Mouse (Mus musculus): Measurements from ENCODE around the gene Zfp420. TPM values are rescaled to one million over a fixed set of nuclear protein-coding genes. Genes with fewer than 3 reads are reported as not detected.
"Not testable (repeated sequence)": the region's sequence is repeated elsewhere in the genome, so short reads cannot be mapped to it uniquely, and the experiment has no call there.

Gene Zfp420
- total RNA-seq (2021), result 10 to 100 TPM; 14.0 to 14.4 TPM
- long read RNA-seq, partial matches to known transcripts, result 3 of 5 reads
- long read RNA-seq, other reads (novel, unspliced or antisense), result 0 of 5 reads

- peak; percentile 86 to 88 for DNase-seq (ENCODE audit: low spot score in 2 of 2)
Measured at GRCm38 (mm10) chr7:29859532-29860517, at the start of gene Zfp420. TSS of gene Zfp420 (plus strand) at chr7:29859979.

- no peak for DNase-seq (ENCODE audit: low spot score in 2 of 2)
Measured at GRCm38 (mm10) chr7:29812244-29812643, 47.5 kb upstream of the Zfp420 start.

GRCm38 (mm10) chr7:29814381-29814780, 45.4 kb upstream of the Zfp420 start:
- no peak for DNase-seq (ENCODE audit: low spot score in 2 of 2)

- no peak for DNase-seq (ENCODE audit: low spot score in 2 of 2)
Measured at GRCm38 (mm10) chr7:29815061-29815784, 44.6 kb upstream of the Zfp420 start.

- peak; percentile 81 to 84 for DNase-seq (ENCODE audit: low spot score in 2 of 2)
Measured at GRCm38 (mm10) chr7:29815910-29816429, 43.8 kb upstream of the Zfp420 start, which contains the start of gene Zfp790. TSS of gene Zfp790 (plus strand) at chr7:29816114.

GRCm38 (mm10) chr7:29818619-29819254, 41.0 kb upstream of the Zfp420 start:
- DNase-seq (ENCODE audit: low spot score in 2 of 2), result peak; percentile 72 to 74

GRCm38 (mm10) chr7:29828001-29828400, 31.8 kb upstream of the Zfp420 start:
- DNase-seq (ENCODE audit: low spot score in 2 of 2), result no peak

GRCm38 (mm10) chr7:29829804-29830203, 30.0 kb upstream of the Zfp420 start:
- DNase-seq (ENCODE audit: low spot score in 2 of 2), result no peak

GRCm38 (mm10) chr7:29836816-29837215, 23.0 kb upstream of the Zfp420 start:
- no peak for DNase-seq (ENCODE audit: low spot score in 2 of 2)

GRCm38 (mm10) chr7:29839256-29839655, 20.5 kb upstream of the Zfp420 start:
- no peak for DNase-seq (ENCODE audit: low spot score in 2 of 2)

GRCm38 (mm10) chr7:29842105-29842504, 17.7 kb upstream of the Zfp420 start:
- DNase-seq (ENCODE audit: low spot score in 2 of 2), result no peak

- no peak for DNase-seq (ENCODE audit: low spot score in 2 of 2)
Measured at GRCm38 (mm10) chr7:29844616-29845015, 15.2 kb upstream of the Zfp420 start.

GRCm38 (mm10) chr7:29852831-29853218, 7.0 kb upstream of the Zfp420 start:
- no peak for DNase-seq (ENCODE audit: low spot score in 2 of 2)

- peak; percentile 86 to 89 for DNase-seq (ENCODE audit: low spot score in 2 of 2)
Measured at GRCm38 (mm10) chr7:29853219-29853842, 6.4 kb upstream of the Zfp420 start, which contains the start of gene Zfp940. TSS of gene Zfp940 (minus strand) at chr7:29853669.

- DNase-seq (ENCODE audit: low spot score in 2 of 2), result no peak
Measured at GRCm38 (mm10) chr7:29861660-29862059, 1.9 kb downstream of the Zfp420 start.

GRCm38 (mm10) chr7:29874256-29874655, 14.5 kb downstream of the Zfp420 start:
- no peak for DNase-seq (ENCODE audit: low spot score in 2 of 2)

GRCm38 (mm10) chr7:29877561-29877960, 17.8 kb downstream of the Zfp420 start:
- not testable (repeated sequence) for DNase-seq (ENCODE audit: low spot score in 2 of 2)

- DNase-seq (ENCODE audit: low spot score in 2 of 2), result no peak
Measured at GRCm38 (mm10) chr7:29880056-29880455, 20.3 kb downstream of the Zfp420 start.

GRCm38 (mm10) chr7:29880916-29881315, 21.1 kb downstream of the Zfp420 start:
- no peak for DNase-seq (ENCODE audit: low spot score in 2 of 2)

GRCm38 (mm10) chr7:29890501-29890900, 30.7 kb downstream of the Zfp420 start:
- no peak for DNase-seq (ENCODE audit: low spot score in 2 of 2)
